Mouse (Mus musculus): Measurements from ENCODE around the gene Polr3h.

GRCm38 (mm10) chr15:81886795-81887550 lies 39.1 kb downstream of the Polr3h start:
- TF ChIP-seq CTCF (IDR thresholded peaks at IDR 0.05; ENCODE audit: borderline replicate concordance, extremely low read depth, insufficient read depth, insufficient read length), result no peak
- TF ChIP-seq POLR2A (IDR thresholded peaks at IDR 0.05; ENCODE audit: borderline replicate concordance, extremely low read depth, insufficient read depth, insufficient read length, poor library complexity, severe bottlenecking), result no peak

Measured in brain, embryonic 14.5 days (tissue).